Mouse (Mus musculus) embryonic facial prominence, embryonic 15.5 days (tissue): ENCODE results near the gene Zfp3. TPM values are rescaled to one million over a fixed set of nuclear protein-coding genes. Genes with fewer than 3 reads are reported as not detected.
A peak's percentile ranks its signal among the peaks of the same experiment; 100 is the strongest.
"Not testable (repeated sequence)": the region's sequence is repeated elsewhere in the genome, so short reads cannot be mapped to it uniquely, and the experiment has no call there.

Source experiments
- ATAC-seq: fragments of 200-750 bp; cut with Nextera tagmentation; 2 replicates; pipeline ENCODE4 v1.8.0; 2017; ENCODE audit warnings: low read depth, moderate TSS enrichment; ENCODE audit not compliant: insufficient number of reproducible peaks, low FRiP score, low TSS enrichment
- H3K27ac ChIP-seq: fragments of 300-500 bp; sonication (generic); replicated peaks from 2 replicates; pipeline ENCODE4 v1.5.1; 2015; ENCODE audit warnings: mild to moderate bottlenecking, inconsistent platforms
- H3K27me3 ChIP-seq: fragments of 300-500 bp; sonication (generic); 2 replicates; pipeline ENCODE4 v1.6.1; 2015; ENCODE audit warnings: inconsistent platforms
- H3K36me3 ChIP-seq: fragments of 300-500 bp; sonication (generic); 2 replicates; pipeline ENCODE4 v1.6.1; 2015; ENCODE audit warnings: mild to moderate bottlenecking, inconsistent platforms
- H3K4me1 ChIP-seq: fragments of 300-500 bp; sonication (generic); 2 replicates; pipeline ENCODE4 v1.6.1; 2015; ENCODE audit warnings: inconsistent platforms
- H3K4me2 ChIP-seq: fragments of 300-500 bp; sonication (generic); replicated peaks from 2 replicates; pipeline ENCODE4 v1.6.1; 2015; ENCODE audit warnings: mild to moderate bottlenecking, inconsistent platforms
- H3K4me3 ChIP-seq: fragments of 300-500 bp; sonication (generic); replicated peaks from 2 replicates; pipeline ENCODE4 v1.5.1; 2015; ENCODE audit warnings: mild to moderate bottlenecking, inconsistent platforms
- H3K9ac ChIP-seq: fragments of 300-500 bp; sonication (generic); 2 replicates; pipeline ENCODE4 v1.6.1; 2015; ENCODE audit warnings: inconsistent platforms
- H3K9me3 ChIP-seq: fragments of 300-500 bp; sonication (generic); replicated peaks from 2 replicates; pipeline ENCODE4 v1.6.1; 2016; ENCODE audit warnings: inconsistent platforms
- WGBS: fragments of 180-500 bp; shearing (Covaris S2); methylation state at CpG from one replicate; pipeline ENCODE4 v1.1.7; 2015; 5-methylcytosine and 5-hydroxymethylcytosine counted together
- polyA plus RNA-seq: library from polyadenylated mRNA; unstranded; fragments of >200 nt; fragmentation: Nextera tagmentation; extraction: Ambion mirVana; gene quantifications from 2 replicates; pipeline ENCODE4 v1.2.1, GENCODE M21; 2015

The Zfp3 gene
- polyA plus RNA-seq, 1 experiment from 2014 or later, result 7.2 TPM

DNA sequence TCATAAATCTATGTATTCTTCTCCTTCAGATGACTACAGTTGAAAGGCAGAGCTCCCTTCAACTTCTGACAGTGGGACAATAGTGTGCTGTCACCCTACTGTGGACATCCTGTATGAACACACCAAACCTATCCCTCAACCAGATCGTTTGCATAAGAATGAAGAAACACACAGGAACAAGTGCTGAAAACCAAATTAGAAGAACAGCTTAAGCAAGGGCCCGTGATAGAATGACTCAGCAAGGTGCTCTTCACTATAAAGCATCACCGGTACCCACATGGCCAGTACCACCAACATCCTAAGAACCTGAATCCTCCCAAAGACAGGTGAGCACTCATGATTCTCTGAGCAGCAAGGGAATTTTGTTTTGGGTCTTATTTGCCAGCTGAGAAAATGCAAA, 3.6 kb upstream of the Zfp3 start:
- 67% methylated on average over 3 of the region's 3 CpGs for WGBS
- H3K4me1 ChIP-seq, result not testable (repeated sequence)

DNA sequence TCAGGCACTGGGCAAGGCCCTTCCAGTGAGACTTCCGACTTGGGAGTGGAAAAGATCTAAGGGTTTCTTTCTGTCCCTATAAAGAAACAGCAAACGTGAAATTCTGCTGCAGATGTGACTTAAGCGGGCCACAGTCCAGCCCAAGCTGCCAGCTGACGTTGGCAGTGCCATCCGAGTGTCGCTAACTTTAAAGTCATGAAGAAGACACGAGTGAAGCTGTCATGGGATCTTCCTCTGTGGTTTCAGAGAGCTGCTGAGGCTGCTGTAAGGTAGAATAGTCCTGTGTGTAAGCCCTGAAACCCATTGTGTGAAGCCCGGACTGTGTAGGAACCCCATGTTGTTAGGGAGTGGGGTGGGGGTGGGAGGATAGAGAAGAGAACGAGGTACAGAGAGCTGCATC, 1.4 kb upstream of the Zfp3 start:
- no peaks in the 10 kb centered on the region for H3K27me3 ChIP-seq
- no peak overlapping the region for H3K4me3 ChIP-seq
- ATAC-seq, result no peak
- no peaks in the 10 kb centered on the region for H3K9me3 ChIP-seq
- H3K27ac ChIP-seq, result no peak overlapping the region
- no peak overlapping the region for H3K9ac ChIP-seq
- H3K4me2 ChIP-seq, result no peak overlapping the region
- WGBS, result 78% methylated on average over 9 of the region's 9 CpGs
- 0 out of 2 replicates have a peak, but pooled peaks cover 4% of the 10 kb centered on the region for H3K36me3 ChIP-seq
- 0 out of 2 replicates have a peak, but pooled peaks cover 6% of the 10 kb centered on the region for H3K4me1 ChIP-seq

More for the DNA sequence above, 3.6 kb upstream of the Zfp3 start:
- H3K4me2 ChIP-seq, H3K27me3 ChIP-seq, H3K9me3 ChIP-seq, H3K9ac ChIP-seq, H3K4me3 ChIP-seq, H3K27ac ChIP-seq, H3K36me3 ChIP-seq, ATAC-seq: not testable (repeated sequence)

DNA sequence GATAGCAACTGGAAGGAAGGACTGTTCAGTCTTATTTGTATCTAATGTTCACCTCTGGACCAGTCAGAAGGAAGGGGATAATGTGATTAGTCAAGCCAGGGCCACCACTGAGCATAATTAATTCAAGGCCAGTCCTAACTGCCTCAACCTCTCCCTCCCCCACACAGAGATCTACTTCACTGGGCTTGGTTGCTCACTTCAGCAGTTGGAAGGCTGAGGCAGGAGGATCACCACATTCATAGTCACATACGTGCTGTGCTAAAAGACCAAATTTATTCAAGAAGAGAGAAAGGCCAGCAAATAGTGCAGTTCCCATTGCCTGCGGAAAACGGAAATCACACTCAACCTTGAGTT, 450 bp upstream of the Zfp3 start:
- no peaks in the 10 kb centered on the region for H3K9me3 ChIP-seq
- H3K27me3 ChIP-seq, result no peaks in the 10 kb centered on the region
- 0 out of 2 replicates have a peak, but pooled peaks cover 6% of the 10 kb centered on the region for H3K36me3 ChIP-seq
- H3K4me3 ChIP-seq, result peak overlapping the region; percentile 73
- no peak for ATAC-seq
- H3K9ac ChIP-seq, result peak overlapping the region; percentile 58
- WGBS, result 29% methylated on average over 3 of the region's 3 CpGs
- H3K27ac ChIP-seq, result peak overlapping the region; percentile 82
- H3K4me1 ChIP-seq, result 0 out of 2 replicates have a peak, but pooled peaks cover 6% of the 10 kb centered on the region
- peak overlapping the region; percentile 73 for H3K4me2 ChIP-seq

DNA sequence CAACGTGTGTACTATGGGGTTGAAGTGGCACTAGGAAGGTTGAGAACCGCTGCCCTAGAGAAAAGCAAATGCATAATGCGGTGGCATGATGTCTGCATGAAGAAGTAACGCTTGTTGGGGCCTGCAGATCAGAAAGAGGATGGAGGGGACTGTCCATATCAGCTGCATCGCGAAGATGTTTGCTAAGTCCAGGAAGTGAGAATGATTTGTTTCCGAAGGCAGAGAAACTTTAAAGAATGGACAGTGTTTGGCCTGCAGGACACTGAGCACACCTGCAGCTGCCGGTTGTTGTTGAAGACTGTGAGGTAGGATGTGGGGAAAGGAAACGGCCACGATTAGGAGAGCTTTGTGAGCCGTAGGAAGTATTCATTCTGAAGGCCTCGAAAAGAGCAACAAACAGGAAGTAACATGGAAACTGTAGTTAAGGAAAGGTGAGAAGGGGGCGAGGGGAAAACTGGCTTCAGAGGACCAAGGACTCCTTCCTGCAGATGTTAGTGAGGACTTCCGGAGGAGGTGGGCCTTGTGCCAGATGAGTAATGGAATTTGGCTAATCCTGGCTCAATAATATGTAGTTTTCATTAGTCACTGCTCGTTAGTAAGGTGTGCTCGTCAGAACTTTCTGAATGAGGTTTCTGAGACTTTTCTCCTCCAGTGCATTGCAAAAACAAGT, 1.9 kb downstream of the Zfp3 start:
- no peak overlapping the region; the same call in 1 of the 2 replicates for H3K4me2 ChIP-seq
- H3K27me3 ChIP-seq, result no peaks in the 10 kb centered on the region
- H3K4me1 ChIP-seq, result 0 out of 2 replicates have a peak, but pooled peaks cover 6% of the 10 kb centered on the region
- 72% methylated on average over 16 of the region's 16 CpGs for WGBS
- no peaks in the 10 kb centered on the region for H3K9me3 ChIP-seq
- 0 out of 2 replicates have a peak, but pooled peaks cover 8% of the 10 kb centered on the region for H3K36me3 ChIP-seq
- H3K27ac ChIP-seq, result no peak overlapping the region
- H3K9ac ChIP-seq, result no peak overlapping the region
- no peak overlapping the region for H3K4me3 ChIP-seq
- no peak for ATAC-seq

DNA sequence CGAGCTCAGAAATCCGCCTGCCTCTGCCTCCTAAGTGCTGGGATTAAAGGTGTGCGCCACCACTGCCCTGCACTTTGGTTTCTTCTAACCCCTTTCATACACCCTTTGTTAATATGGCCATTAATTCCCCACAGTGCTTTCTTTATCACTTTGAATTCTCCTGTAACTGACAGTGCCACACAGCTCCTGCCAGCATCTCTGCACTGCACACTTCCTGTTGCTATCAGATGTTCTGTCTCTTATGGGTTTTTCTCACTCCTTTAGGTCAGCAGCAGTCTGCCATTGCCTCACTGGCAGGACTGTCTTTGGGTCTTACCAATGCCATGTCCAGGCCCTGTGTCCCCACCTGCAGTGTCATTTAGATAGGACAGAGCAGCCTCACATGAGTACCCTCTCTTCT, 6.8 kb downstream of the Zfp3 start:
- no peak overlapping the region for H3K4me2 ChIP-seq
- no peak overlapping the region for H3K9ac ChIP-seq
- no peak for ATAC-seq
- peaks cover 42% of the 10 kb centered on the region for H3K36me3 ChIP-seq
- H3K4me3 ChIP-seq, result no peak overlapping the region
- H3K9me3 ChIP-seq, result no peaks in the 10 kb centered on the region
- WGBS, result 97% methylated on average over 3 of the region's 3 CpGs
- H3K27me3 ChIP-seq, result no peaks in the 10 kb centered on the region
- no peak overlapping the region for H3K27ac ChIP-seq
- 0 out of 2 replicates have a peak, but pooled peaks cover 2% of the 10 kb centered on the region for H3K4me1 ChIP-seq

DNA sequence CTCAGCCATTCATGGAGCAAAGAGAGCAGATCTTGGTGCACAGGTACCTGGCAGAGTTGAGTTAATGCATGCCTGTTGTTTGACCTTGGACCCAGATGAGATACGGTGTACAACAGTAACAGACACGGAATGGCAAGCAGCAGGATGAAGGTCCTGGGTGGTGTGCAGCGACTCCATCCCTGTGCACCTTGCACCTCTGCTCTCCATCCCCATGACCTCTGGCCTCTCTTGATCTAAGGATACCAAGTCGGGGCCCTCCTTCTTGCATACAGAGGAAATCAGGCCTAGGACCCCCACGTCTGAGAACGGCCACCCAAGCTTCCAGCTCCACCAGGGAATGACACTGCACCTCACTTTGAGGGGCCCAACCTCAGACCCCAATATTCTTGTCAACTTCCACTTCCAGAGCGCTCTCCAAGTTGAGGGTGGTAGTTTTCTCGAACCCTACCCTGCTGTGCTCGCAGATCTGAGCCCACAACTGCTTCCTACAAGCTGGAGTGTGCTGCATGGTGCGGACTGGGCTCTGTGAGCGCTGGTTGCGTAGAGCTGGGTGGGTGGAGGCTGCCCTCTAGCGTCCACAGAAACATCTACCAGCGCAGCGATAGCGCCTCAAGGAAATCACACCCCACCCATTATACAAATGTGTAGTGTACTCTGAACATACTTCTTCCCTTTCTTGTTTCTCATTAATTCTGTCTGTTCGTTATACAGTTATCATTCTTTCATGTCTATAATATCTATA, 13.0 kb downstream of the Zfp3 start:
- H3K27me3 ChIP-seq, result no peaks in the 10 kb centered on the region
- ATAC-seq, result peak; percentile 67; the same call in 1 of the 2 replicates
- no peak overlapping the region for H3K4me3 ChIP-seq
- WGBS, result 24% methylated on average over 17 of the region's 17 CpGs
- no peaks in the 10 kb centered on the region for H3K9me3 ChIP-seq
- no peak overlapping the region for H3K27ac ChIP-seq
- H3K9ac ChIP-seq, result no peak overlapping the region
- peaks cover 22% of the 10 kb centered on the region for H3K36me3 ChIP-seq
- no peak overlapping the region for H3K4me2 ChIP-seq
- H3K4me1 ChIP-seq, result peaks cover 4% of the 10 kb centered on the region; the same call in 1 of the 2 replicates

DNA sequence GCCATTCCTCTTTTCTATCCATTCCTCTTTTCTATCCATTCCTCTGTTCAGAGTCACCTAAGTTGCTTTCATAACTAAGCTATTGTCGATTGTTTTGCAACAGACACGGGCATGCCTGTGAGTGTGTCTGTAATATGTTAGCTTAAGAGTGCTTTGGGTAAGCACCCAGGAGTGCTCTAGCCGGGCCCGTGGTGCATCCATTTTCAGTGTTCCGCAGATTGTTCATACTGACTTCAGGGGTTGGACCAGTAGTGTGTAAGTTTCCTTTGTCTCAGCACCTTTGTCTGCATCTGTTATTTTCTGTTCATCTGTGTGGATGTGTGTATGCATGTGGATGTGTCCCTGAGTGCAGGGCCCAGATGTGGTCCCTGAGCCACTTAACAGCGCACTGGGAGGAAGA, 13.6 kb downstream of the Zfp3 start:
- no peak for ATAC-seq
- peaks cover 16% of the 10 kb centered on the region for H3K36me3 ChIP-seq
- H3K4me1 ChIP-seq, result peaks cover 4% of the 10 kb centered on the region; the same call in 1 of the 2 replicates
- H3K9me3 ChIP-seq, result no peaks in the 10 kb centered on the region
- no peak overlapping the region for H3K4me2 ChIP-seq
- H3K9ac ChIP-seq, result no peak overlapping the region
- no peaks in the 10 kb centered on the region for H3K27me3 ChIP-seq
- WGBS, result 68% methylated on average over 6 of the region's 6 CpGs
- no peak overlapping the region for H3K27ac ChIP-seq
- no peak overlapping the region for H3K4me3 ChIP-seq

DNA sequence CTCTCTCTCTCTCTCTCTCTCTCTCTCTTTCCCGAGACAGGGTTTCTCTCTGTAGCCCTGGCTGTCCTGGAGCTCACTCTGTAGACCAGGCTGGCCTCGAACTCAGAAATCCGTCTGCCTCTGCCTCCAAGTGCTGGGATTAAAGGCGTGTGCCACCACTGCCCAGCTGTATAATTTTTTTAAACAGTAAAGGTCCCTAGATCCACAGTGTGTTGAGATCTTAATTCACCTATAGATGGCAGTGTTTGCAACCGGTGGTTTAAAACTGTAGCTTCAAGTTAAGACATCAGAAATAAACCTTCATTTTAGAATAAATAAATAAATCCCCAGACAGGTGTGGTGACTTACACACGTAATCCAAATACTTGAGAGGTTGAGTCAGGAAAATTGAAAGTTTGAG, 14.0 kb downstream of the Zfp3 start:
- peaks cover 13% of the 10 kb centered on the region for H3K36me3 ChIP-seq
- H3K9me3 ChIP-seq, H3K4me3 ChIP-seq, H3K4me1 ChIP-seq, H3K9ac ChIP-seq, H3K4me2 ChIP-seq, H3K27me3 ChIP-seq, H3K27ac ChIP-seq, ATAC-seq: not testable (repeated sequence)
- WGBS, result 25% methylated on average over 6 of the region's 6 CpGs

DNA sequence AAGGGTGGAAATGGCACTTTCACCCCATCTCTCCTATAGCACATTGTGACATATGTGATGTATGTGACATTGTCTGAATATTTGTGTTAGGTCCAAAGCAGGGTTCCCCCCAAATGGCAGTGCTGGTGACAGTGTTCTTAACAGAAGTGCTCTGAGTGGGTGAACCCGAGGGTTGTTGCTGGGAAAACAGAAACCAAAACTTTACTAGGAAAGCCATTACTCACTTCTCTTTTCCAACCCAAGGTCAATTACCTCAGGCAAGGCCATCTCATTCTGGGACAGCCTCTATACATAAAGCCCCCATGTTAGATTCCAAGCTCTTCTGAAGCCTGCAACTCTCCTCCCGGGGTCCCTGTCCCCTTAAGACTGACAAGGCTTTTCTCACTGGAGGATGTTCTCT, 21.9 kb downstream of the Zfp3 start:
- no peaks in the 10 kb centered on the region for H3K4me1 ChIP-seq
- no peak overlapping the region for H3K9ac ChIP-seq
- H3K27ac ChIP-seq, result no peak overlapping the region
- no peaks in the 10 kb centered on the region for H3K9me3 ChIP-seq
- no peaks in the 10 kb centered on the region for H3K36me3 ChIP-seq
- no peaks in the 10 kb centered on the region for H3K27me3 ChIP-seq
- no peak overlapping the region for H3K4me3 ChIP-seq
- no peak for ATAC-seq
- no peak overlapping the region for H3K4me2 ChIP-seq
- 59% methylated on average over 2 of the region's 2 CpGs for WGBS

DNA sequence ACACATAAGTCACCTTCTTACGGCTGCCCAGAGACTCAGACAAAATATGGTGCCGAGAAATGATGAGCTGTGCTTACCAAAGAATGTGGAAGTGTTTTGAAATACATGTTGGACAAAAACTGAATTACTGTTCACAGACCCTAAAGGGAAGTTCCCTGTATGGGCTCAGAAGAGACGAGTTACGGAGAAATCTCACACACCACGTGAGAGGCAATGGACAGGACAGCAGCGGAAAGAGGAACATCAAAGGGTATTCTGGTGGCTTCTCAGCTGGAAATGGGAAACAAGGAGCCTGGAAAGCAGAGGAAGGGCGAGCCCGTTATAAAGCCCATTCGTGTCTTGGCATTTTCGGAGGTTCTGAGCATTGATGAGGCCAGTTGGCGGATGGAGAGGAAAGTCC, 23.0 kb downstream of the Zfp3 start:
- Histone ChIP-seq H3K9ac (no peak overlapping the region), H3K27me3 (no peaks in the 10 kb centered on the region), H3K36me3 (no peaks in the 10 kb centered on the region), H3K27ac (no peak overlapping the region), H3K4me2 (no peak overlapping the region), H3K4me1 (no peaks in the 10 kb centered on the region), H3K9me3 (no peaks in the 10 kb centered on the region), H3K4me3 (no peak overlapping the region)
- whole genome bisulfite sequencing, result 68% methylated on average over 11 of the region's 11 CpGs
- ATAC-seq, result no peak

DNA sequence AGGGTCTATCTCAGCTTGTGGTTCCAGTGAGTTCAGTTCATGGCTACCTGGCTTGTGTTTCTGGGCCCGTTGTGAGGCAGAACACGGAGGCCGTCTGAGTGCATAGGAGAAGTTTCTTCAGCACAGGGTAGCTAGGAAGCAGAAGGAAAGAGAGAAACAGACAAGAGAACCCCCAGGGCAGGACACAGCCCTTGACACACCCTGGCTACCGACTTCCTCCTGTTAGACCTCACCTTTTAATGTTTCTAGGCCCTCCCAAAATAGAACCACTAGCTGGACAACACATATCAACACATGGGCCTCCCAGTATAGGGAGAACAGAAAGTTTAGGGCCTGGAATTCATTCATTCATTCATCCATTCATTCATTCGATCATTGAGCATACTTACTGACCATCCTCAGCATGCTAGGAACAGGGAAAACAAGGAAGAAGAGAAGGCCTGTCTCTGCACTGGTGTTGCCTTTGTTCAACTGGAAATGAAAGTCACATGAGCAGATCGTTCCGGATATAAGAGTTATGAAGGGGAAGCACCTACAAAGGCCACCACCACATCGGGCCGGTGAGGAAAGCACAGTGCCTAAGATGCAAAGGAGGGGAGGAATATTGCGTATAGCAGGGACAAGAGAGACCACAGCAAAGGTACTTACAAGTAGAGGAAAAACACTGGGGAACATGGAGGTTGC, 25.1 kb downstream of the Zfp3 start:
- Histone ChIP-seq H3K9ac (no peak overlapping the region), H3K4me3 (no peak overlapping the region), H3K27me3 (no peaks in the 10 kb centered on the region), H3K36me3 (no peaks in the 10 kb centered on the region), H3K4me2 (no peak overlapping the region), H3K9me3 (no peaks in the 10 kb centered on the region), H3K4me1 (no peaks in the 10 kb centered on the region), H3K27ac (no peak overlapping the region)
- WGBS, result 80% methylated on average over 10 of the region's 10 CpGs
- ATAC-seq, result no peak
